Mouse (Mus musculus) limb, embryonic 13.5 days (tissue): ENCODE data around the gene Nt5c1a. TPM values are rescaled to one million over a fixed set of nuclear protein-coding genes. Genes with fewer than 3 reads are reported as not detected.
"Not testable (repeated sequence)": the region's sequence is repeated elsewhere in the genome, so short reads cannot be mapped to it uniquely, and the experiment has no call there.

Experiments
- ATAC-seq: fragments of 200-750 bp; cut with Nextera tagmentation; 2 replicates; pipeline ENCODE4 v1.8.0; 2017; ENCODE audit warnings: low read depth, moderate number of reproducible peaks, moderate TSS enrichment; ENCODE audit not compliant: low FRiP score
- H3K27ac ChIP-seq: fragments of 300-500 bp; sonication (generic); 2 replicates; pipeline ENCODE4 v1.5.1; 2015; ENCODE audit warnings: inconsistent platforms, mild to moderate bottlenecking, moderate library complexity
- H3K27me3 ChIP-seq: fragments of 300-500 bp; sonication (generic); 2 replicates; pipeline ENCODE4 v1.6.1; 2015; ENCODE audit warnings: mild to moderate bottlenecking, inconsistent platforms
- H3K36me3 ChIP-seq: fragments of 300-500 bp; sonication (generic); 2 replicates; pipeline ENCODE4 v1.6.1; 2015; ENCODE audit warnings: inconsistent platforms, mild to moderate bottlenecking, moderate library complexity
- H3K4me1 ChIP-seq: fragments of 300-500 bp; sonication (generic); 2 replicates; pipeline ENCODE4 v1.6.1; 2015; ENCODE audit warnings: inconsistent platforms
- H3K4me2 ChIP-seq: fragments of 300-500 bp; sonication (generic); replicated peaks from 2 replicates; pipeline ENCODE4 v1.6.1; 2015; ENCODE audit warnings: inconsistent platforms, mild to moderate bottlenecking, moderate library complexity
- H3K4me3 ChIP-seq: fragments of 300-500 bp; sonication (generic); 2 replicates; pipeline ENCODE4 v1.5.1; 2015; ENCODE audit warnings: moderate library complexity, mild to moderate bottlenecking, inconsistent platforms
- H3K9ac ChIP-seq: fragments of 300-500 bp; sonication (generic); 2 replicates; pipeline ENCODE4 v1.6.1; 2015; ENCODE audit warnings: mild to moderate bottlenecking, inconsistent platforms
- H3K9me3 ChIP-seq: fragments of 300-500 bp; sonication (generic); 2 replicates; pipeline ENCODE4 v1.6.1; 2016; ENCODE audit warnings: inconsistent platforms
- WGBS: fragments of 180-500 bp; shearing (Covaris S2); methylation state at CpG from one replicate; pipeline ENCODE4 v1.1.7; 2015; 5-methylcytosine and 5-hydroxymethylcytosine counted together
- polyA plus RNA-seq: library from polyadenylated mRNA; unstranded; fragments of >200 nt; fragmentation: Nextera tagmentation; extraction: Ambion mirVana; gene quantifications from 2 replicates; pipeline ENCODE4 v1.2.1, GENCODE M21; 2015

Gene Nt5c1a
- not detected in 2 replicates for polyA plus RNA-seq

DNA sequence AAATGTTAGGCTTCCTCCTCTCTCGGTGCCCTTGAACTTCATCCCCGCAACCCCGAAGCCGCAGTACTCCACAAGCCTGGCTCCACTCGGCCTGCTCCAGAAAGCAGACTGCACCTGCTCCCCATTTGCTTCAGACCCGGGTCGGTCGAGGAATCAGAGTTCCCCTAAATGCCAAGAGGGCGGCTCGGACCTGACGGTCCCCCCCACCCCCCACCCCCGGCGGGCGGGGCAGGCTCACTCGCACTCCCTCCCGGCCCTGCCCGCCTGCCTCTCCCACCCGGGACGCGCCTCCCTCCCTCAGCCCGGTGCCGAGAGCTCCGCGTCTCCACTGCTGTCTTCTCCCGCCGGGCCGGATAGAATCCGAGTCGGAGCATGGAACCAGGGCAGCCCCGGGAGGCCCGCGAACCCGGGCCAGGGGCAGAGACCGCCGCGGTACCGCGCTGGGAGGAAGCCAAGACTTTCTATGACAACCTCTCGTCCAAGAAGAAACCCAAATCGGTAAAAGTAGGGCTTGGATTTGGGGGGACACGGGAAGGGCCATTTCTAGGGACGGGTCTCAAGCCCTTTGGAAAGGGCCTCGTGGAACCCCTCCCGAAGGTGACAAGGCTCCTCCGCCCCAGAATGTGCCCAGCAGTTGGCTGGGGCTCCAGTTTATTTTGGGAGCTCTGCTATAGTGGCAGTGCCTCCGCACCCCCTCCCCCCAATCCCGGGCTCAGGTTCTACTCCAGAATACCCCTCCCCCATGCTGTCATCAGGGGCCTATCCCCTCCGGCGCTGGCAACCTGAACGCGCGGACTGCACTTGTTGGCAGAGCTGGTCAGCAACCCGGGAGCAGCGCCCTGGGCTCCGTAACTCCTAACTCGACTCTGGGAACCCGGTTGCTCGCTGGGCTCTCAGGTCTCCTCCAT is at the start of gene Nt5c1a:
Gene Nt5c1a, plus strand, starts transcription at position 319 of the 908 bp plus-strand sequence.
- under 1% methylated on average over 58 of the region's 58 CpGs for WGBS
- Histone ChIP-seq H3K9me3 (no peaks in the 10 kb centered on the region), H3K4me2 (peak within 1 kb of the TSS; percentile 77), H3K4me1 (peaks cover 15% of the 10 kb centered on the region), H3K9ac (peak within 1 kb of the TSS; percentile 59), H3K27me3 (peaks cover 68% of the 10 kb centered on the region), H3K4me3 (peak within 1 kb of the TSS; percentile 44), H3K36me3 (no peaks in the 10 kb centered on the region), H3K27ac (no peak within 1 kb of the TSS)
- peak; percentile 37; the same call in 1 of the 2 replicates for ATAC-seq

- 79% methylated on average over 4 of the region's 4 CpGs for whole genome bisulfite sequencing
- Histone ChIP-seq H3K27ac (no peak overlapping the region), H3K4me1 (no peaks in the 10 kb centered on the region), H3K9me3 (no peaks in the 10 kb centered on the region), H3K36me3 (no peaks in the 10 kb centered on the region), H3K4me2 (no peak overlapping the region), H3K9ac (no peak overlapping the region), H3K4me3 (no peak overlapping the region), H3K27me3 (no peaks in the 10 kb centered on the region; the same call in 1 of the 2 replicates)
- no peak for ATAC-seq
These were observed 49.3 kb upstream of the Nt5c1a start for GRCm38 (mm10) chr4:123152003-123152402.

DNA sequence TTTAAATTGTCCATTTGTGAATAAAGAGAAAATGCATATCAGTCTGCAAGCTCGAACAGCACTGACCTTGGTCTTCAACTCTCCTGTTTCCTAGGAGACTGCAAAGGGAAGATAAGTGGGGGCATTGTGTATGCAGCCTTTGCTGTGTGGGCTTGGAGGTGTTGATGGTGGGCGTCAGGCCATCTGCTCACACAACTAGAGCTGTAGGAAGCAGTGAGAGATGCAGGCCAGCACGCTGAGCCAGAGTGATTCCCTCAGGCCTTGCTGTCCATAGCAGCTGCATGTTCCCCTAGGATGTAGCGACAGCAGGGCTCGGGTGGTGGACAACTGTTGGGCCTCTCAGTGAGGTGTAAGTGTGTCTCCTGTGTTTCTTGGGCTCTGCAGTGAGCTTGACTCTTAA is 48.3 kb upstream of the Nt5c1a start:
- no peaks in the 10 kb centered on the region for H3K9me3 ChIP-seq
- no peaks in the 10 kb centered on the region for H3K4me1 ChIP-seq
- H3K4me2 ChIP-seq, result no peak overlapping the region
- H3K27ac ChIP-seq, result no peak overlapping the region
- no peak overlapping the region for H3K4me3 ChIP-seq
- 55% methylated on average over 5 of the region's 5 CpGs for WGBS
- no peak for ATAC-seq
- no peaks in the 10 kb centered on the region for H3K36me3 ChIP-seq
- H3K9ac ChIP-seq, result no peak overlapping the region
- no peaks in the 10 kb centered on the region for H3K27me3 ChIP-seq

GRCm38 (mm10) chr4:123155004-123155403 is 46.3 kb upstream of the Nt5c1a start:
- no peaks in the 10 kb centered on the region for H3K9me3 ChIP-seq
- WGBS, result 19% methylated on average over 4 of the region's 4 CpGs
- no peaks in the 10 kb centered on the region for H3K27me3 ChIP-seq
- ATAC-seq, result no peak; the same call in 1 of the 2 replicates
- no peak overlapping the region for H3K9ac ChIP-seq
- no peaks in the 10 kb centered on the region for H3K36me3 ChIP-seq
- H3K4me1 ChIP-seq, result no peaks in the 10 kb centered on the region
- no peak overlapping the region for H3K4me3 ChIP-seq
- H3K27ac ChIP-seq, result no peak overlapping the region
- H3K4me2 ChIP-seq, result no peak overlapping the region

GRCm38 (mm10) chr4:123155427-123155826 is 45.9 kb upstream of the Nt5c1a start:
- Histone ChIP-seq H3K9me3 (no peaks in the 10 kb centered on the region), H3K27ac (no peak overlapping the region), H3K4me1 (no peaks in the 10 kb centered on the region), H3K36me3 (no peaks in the 10 kb centered on the region), H3K9ac (no peak overlapping the region), H3K4me3 (no peak overlapping the region), H3K4me2 (no peak overlapping the region), H3K27me3 (no peaks in the 10 kb centered on the region)
- WGBS, result 66% methylated on average over 2 of the region's 2 CpGs
- ATAC-seq, result no peak

- Histone ChIP-seq H3K4me2 (no peak overlapping the region), H3K9ac (no peak overlapping the region), H3K27me3 (no peaks in the 10 kb centered on the region), H3K9me3 (no peaks in the 10 kb centered on the region), H3K4me3 (no peak overlapping the region), H3K27ac (no peak overlapping the region), H3K36me3 (no peaks in the 10 kb centered on the region), H3K4me1 (no peaks in the 10 kb centered on the region)
- no peak for ATAC-seq
These were observed 45.5 kb upstream of the Nt5c1a start for GRCm38 (mm10) chr4:123155840-123156239.

GRCm38 (mm10) chr4:123160571-123160970 is 40.7 kb upstream of the Nt5c1a start:
- H3K9me3 ChIP-seq, result no peaks in the 10 kb centered on the region
- H3K36me3 ChIP-seq, result no peaks in the 10 kb centered on the region
- no peak overlapping the region for H3K27ac ChIP-seq
- H3K4me2 ChIP-seq, result no peak overlapping the region
- no peaks in the 10 kb centered on the region for H3K4me1 ChIP-seq
- 81% methylated on average over 6 of the region's 6 CpGs for WGBS
- H3K27me3 ChIP-seq, result peaks cover 11% of the 10 kb centered on the region
- H3K4me3 ChIP-seq, result no peak overlapping the region
- H3K9ac ChIP-seq, result no peak overlapping the region
- no peak for ATAC-seq

GRCm38 (mm10) chr4:123161251-123161650 is 40.1 kb upstream of the Nt5c1a start:
- peaks cover 11% of the 10 kb centered on the region for H3K27me3 ChIP-seq
- H3K36me3 ChIP-seq, H3K4me3 ChIP-seq, H3K4me1 ChIP-seq, H3K27ac ChIP-seq, ATAC-seq, H3K9ac ChIP-seq, H3K4me2 ChIP-seq, H3K9me3 ChIP-seq: not testable (repeated sequence)
- 61% methylated on average over 3 of the region's 3 CpGs for WGBS

DNA sequence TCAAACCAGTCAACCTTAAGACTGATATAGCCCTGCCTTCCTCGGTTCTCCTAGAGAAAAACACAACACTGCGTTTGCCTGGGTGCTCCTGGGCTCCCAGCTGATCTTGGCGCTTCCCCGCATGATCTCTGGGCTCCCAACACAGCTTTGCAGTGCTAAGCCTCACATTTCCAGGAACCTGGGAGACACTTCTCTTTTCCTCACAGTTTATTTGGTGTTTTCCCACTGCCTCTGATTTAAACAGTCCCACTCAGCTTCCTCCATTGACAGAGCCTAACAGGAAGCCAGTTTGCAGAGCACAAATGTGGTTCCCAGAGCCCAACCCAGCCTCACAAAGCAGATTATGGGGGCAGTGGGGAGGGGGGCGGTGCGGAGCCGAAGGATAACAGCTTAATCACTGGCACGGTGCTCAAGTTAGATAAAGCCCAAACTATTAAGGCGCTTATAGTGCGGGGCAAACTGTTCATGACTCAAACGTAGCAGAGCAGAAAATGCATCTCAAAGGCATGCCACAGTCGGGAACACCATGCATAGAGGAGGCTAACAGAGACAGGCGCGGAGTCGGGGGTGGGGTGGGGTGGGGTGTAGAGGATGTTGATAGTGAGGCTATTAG is 38.9 kb upstream of the Nt5c1a start:
- Histone ChIP-seq H3K4me3 (no peak overlapping the region), H3K4me1 (no peaks in the 10 kb centered on the region), H3K27me3 (peaks cover 11% of the 10 kb centered on the region), H3K9ac (no peak overlapping the region), H3K4me2 (peak overlapping the region; percentile 42; the same call in 1 of the 2 replicates), H3K27ac (no peak overlapping the region), H3K36me3 (no peaks in the 10 kb centered on the region), H3K9me3 (peaks cover 4% of the 10 kb centered on the region; the same call in 1 of the 2 replicates)
- no peak for ATAC-seq
- WGBS, result 19% methylated on average over 15 of the region's 15 CpGs

DNA sequence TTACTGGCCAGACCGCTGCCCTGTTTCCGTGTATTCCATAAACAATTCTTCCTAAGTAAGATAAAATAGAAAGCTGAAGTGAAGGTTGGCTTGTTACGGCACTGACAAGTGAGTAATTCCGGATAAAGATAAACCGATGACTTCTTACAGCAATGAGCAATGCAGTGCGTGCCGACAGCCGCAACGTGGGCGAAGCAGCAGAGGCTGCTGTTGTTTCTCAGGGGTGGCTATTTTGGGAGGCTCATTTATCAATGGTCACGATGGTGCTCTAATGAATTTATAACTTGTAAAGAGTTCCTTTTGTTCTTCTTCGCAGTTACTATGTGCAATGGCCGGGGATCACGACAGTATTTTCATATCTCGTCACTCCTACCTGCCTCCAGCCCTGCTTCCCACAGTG is 37.1 kb upstream of the Nt5c1a start:
- no peaks in the 10 kb centered on the region for H3K36me3 ChIP-seq
- 84% methylated on average over 15 of the region's 15 CpGs for WGBS
- H3K9me3 ChIP-seq, result peaks cover 6% of the 10 kb centered on the region; the same call in 1 of the 2 replicates
- H3K9ac ChIP-seq, result no peak overlapping the region
- no peak overlapping the region for H3K4me3 ChIP-seq
- no peak for ATAC-seq
- H3K27me3 ChIP-seq, result peaks cover 11% of the 10 kb centered on the region
- H3K27ac ChIP-seq, result no peak overlapping the region
- no peaks in the 10 kb centered on the region for H3K4me1 ChIP-seq
- H3K4me2 ChIP-seq, result no peak overlapping the region

GRCm38 (mm10) chr4:123171811-123172210 is 29.5 kb upstream of the Nt5c1a start:
- Histone ChIP-seq H3K27me3 (peaks cover 48% of the 10 kb centered on the region), H3K4me3 (no peak overlapping the region), H3K27ac (no peak overlapping the region), H3K9ac (no peak overlapping the region), H3K4me1 (no peaks in the 10 kb centered on the region), H3K9me3 (peaks cover 3% of the 10 kb centered on the region; the same call in 1 of the 2 replicates), H3K4me2 (no peak overlapping the region), H3K36me3 (no peaks in the 10 kb centered on the region)
- no peak for ATAC-seq
